Mouse (Mus musculus) liver, embryonic 13.5 days (tissue): ENCODE data around the gene Golph3. TPM values are rescaled to one million over a fixed set of nuclear protein-coding genes. Genes with fewer than 3 reads are reported as not detected.
A peak's percentile ranks its signal among the peaks of the same experiment; 100 is the strongest.

Experiments used
- ATAC-seq: fragments of 200-750 bp; cut with Nextera tagmentation; 2 replicates; pipeline ENCODE4 v1.8.0; 2017; ENCODE audit warnings: low read depth, mild to moderate bottlenecking, moderate number of reproducible peaks, moderate library complexity
- DNase-seq: peaks from one replicate; pipeline ENCODE4 v3.0.0; 2022
- H3K27ac ChIP-seq: fragments of 300-500 bp; sonication (generic); 2 replicates; pipeline ENCODE4 v1.5.1; 2015; ENCODE audit warnings: moderate library complexity, mild to moderate bottlenecking, inconsistent platforms
- H3K27me3 ChIP-seq: fragments of 300-500 bp; sonication (generic); 2 replicates; pipeline ENCODE4 v1.6.1; 2015; ENCODE audit warnings: mild to moderate bottlenecking, inconsistent platforms
- H3K36me3 ChIP-seq: fragments of 300-500 bp; sonication (generic); 2 replicates; pipeline ENCODE4 v1.6.1; 2015; ENCODE audit warnings: mild to moderate bottlenecking, inconsistent platforms
- H3K4me1 ChIP-seq: fragments of 300-500 bp; sonication (generic); replicated peaks from 2 replicates; pipeline ENCODE4 v1.6.1; 2015; ENCODE audit warnings: inconsistent platforms
- H3K4me2 ChIP-seq: fragments of 300-500 bp; sonication (generic); 2 replicates; pipeline ENCODE4 v1.6.1; 2015; ENCODE audit warnings: inconsistent platforms, mild to moderate bottlenecking, moderate library complexity
- H3K4me3 ChIP-seq: fragments of 300-500 bp; sonication (generic); replicated peaks from 2 replicates; pipeline ENCODE4 v1.5.1; 2015; ENCODE audit warnings: mild to moderate bottlenecking, inconsistent platforms
- H3K9ac ChIP-seq: fragments of 300-500 bp; sonication (generic); 2 replicates; pipeline ENCODE4 v1.6.1; 2015; ENCODE audit warnings: mild to moderate bottlenecking, inconsistent platforms
- H3K9me3 ChIP-seq: fragments of 300-500 bp; sonication (generic); replicated peaks from 2 replicates; pipeline ENCODE4 v1.6.1; 2016; ENCODE audit warnings: inconsistent platforms
- WGBS: fragments of 180-500 bp; shearing (Covaris S2); methylation state at CpG from one replicate; pipeline ENCODE4 v1.1.7; 2015; ENCODE audit not compliant: insufficient replicate concordance; 5-methylcytosine and 5-hydroxymethylcytosine counted together
- polyA plus RNA-seq: library from polyadenylated mRNA; unstranded; fragments of >200 nt; fragmentation: Nextera tagmentation; extraction: Ambion mirVana; gene quantifications from 2 replicates; pipeline ENCODE4 v1.2.1, GENCODE M21; 2015

Golph3 gene
- polyA plus RNA-seq, 1 experiment from 2014 or later = 51.6 TPM

GRCm38 (mm10) chr15:12337779-12338137 is 16.5 kb downstream of the Golph3 start:
- Histone ChIP-seq H3K27me3 (no peaks in the 10 kb centered on the region), H3K4me3 (no peak overlapping the region), H3K36me3 (peaks cover under 1% of the 10 kb centered on the region; the same call in 1 of the 2 replicates), H3K27ac (peak overlapping the region; percentile 73), H3K9me3 (no peaks in the 10 kb centered on the region), H3K9ac (no peak overlapping the region), H3K4me2 (no peak overlapping the region), H3K4me1 (peaks cover 87% of the 10 kb centered on the region)
- 33% methylated on average over 3 of the region's 3 CpGs for WGBS
- ATAC-seq (no peak), DNase-seq (no peak)

DNA sequence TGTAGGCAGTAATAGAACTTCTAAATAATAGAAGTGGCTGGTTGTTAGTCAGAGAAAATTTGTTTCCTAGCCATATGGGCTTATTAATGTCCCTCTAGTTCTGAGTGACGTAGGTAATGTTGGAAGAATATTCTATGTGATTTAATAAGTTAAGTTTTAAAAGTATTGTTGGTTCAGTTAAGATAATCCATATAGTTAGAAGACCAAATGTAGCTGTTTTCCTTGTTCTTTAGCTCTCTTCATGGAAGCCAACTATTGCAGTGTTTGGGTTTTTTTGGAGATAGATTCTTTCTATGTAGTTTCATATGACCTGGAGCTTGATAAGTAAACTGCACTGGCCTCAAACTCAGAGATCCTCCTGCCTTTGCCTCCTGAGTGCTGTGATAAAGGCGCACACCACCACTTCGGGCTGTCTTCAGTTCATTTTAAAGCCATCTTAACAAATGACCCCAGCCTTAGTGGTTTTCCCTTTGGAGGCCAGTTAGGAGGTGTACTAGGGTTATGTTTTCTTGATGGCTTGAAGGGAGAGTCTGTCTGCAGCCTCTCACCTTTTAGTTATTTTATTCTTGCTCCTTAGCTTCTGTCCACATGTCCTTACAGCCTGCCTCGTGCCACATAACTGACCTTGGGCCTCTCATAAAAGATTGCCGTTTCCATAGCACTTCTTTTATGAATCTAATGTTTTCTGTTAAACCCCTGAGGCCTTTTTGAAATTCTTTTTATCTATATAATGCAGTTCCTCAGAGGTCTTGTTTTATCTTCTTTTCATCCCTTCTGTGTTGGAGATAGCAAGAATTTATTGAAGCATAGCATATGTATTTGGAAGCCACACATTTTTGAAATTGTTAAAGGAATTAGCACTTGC is 19.5 kb downstream of the Golph3 start:
- peak; percentile 75 for ATAC-seq
- H3K36me3 ChIP-seq = peaks cover 26% of the 10 kb centered on the region
- H3K27ac ChIP-seq = peak overlapping the region; percentile 93
- no peaks in the 10 kb centered on the region for H3K9me3 ChIP-seq
- no peak for DNase-seq
- WGBS = 24% methylated on average over 5 of the region's 5 CpGs
- H3K9ac ChIP-seq = peak overlapping the region; percentile 66
- H3K4me1 ChIP-seq = peaks cover 63% of the 10 kb centered on the region
- H3K4me3 ChIP-seq = peak overlapping the region; percentile 39
- peak overlapping the region; percentile 72 for H3K4me2 ChIP-seq
- H3K27me3 ChIP-seq = no peaks in the 10 kb centered on the region

- peak overlapping the region; percentile 93 for H3K27ac ChIP-seq
- peak; percentile 39 for DNase-seq
- peak overlapping the region; percentile 66 for H3K9ac ChIP-seq
- peak; percentile 78 for ATAC-seq
- peak overlapping the region; percentile 39 for H3K4me3 ChIP-seq
- no peaks in the 10 kb centered on the region for H3K27me3 ChIP-seq
- H3K4me2 ChIP-seq = peak overlapping the region; percentile 72
- peaks cover 29% of the 10 kb centered on the region for H3K36me3 ChIP-seq
- H3K4me1 ChIP-seq = peaks cover 57% of the 10 kb centered on the region
- WGBS = 20% methylated on average over 4 of the region's 4 CpGs
- H3K9me3 ChIP-seq = no peaks in the 10 kb centered on the region
Observed at GRCm38 (mm10) chr15:12341401-12341758, 20.1 kb downstream of the Golph3 start.

- H3K27ac ChIP-seq = no peak overlapping the region; the same call in 1 of the 2 replicates
- 93% methylated on average over 3 of the region's 3 CpGs for WGBS
- H3K4me2 ChIP-seq = no peak overlapping the region
- ATAC-seq (no peak), DNase-seq (no peak)
- H3K9me3 ChIP-seq = no peaks in the 10 kb centered on the region
- H3K4me3 ChIP-seq = no peak overlapping the region
- H3K4me1 ChIP-seq = peaks cover 9% of the 10 kb centered on the region
- H3K27me3 ChIP-seq = no peaks in the 10 kb centered on the region
- peaks cover 68% of the 10 kb centered on the region for H3K36me3 ChIP-seq
- H3K9ac ChIP-seq = no peak overlapping the region
Observed at GRCm38 (mm10) chr15:12346916-12347315, 25.7 kb downstream of the Golph3 start.

- no peaks in the 10 kb centered on the region for H3K27me3 ChIP-seq
- no peak for DNase-seq
- no peak overlapping the region for H3K27ac ChIP-seq
- no peaks in the 10 kb centered on the region for H3K9me3 ChIP-seq
- H3K9ac ChIP-seq = no peak overlapping the region
- H3K4me2 ChIP-seq = no peak overlapping the region
- no peak for ATAC-seq
- WGBS = 72% methylated on average over 3 of the region's 3 CpGs
- H3K4me3 ChIP-seq = no peak overlapping the region
- H3K36me3 ChIP-seq = peaks cover 75% of the 10 kb centered on the region
- H3K4me1 ChIP-seq = peaks cover 3% of the 10 kb centered on the region; the same call in 1 of the 2 replicates
Observed at GRCm38 (mm10) chr15:12348950-12349349, 27.7 kb downstream of the Golph3 start.

GRCm38 (mm10) chr15:12349840-12350239 is 28.6 kb downstream of the Golph3 start:
- no peak overlapping the region for H3K9ac ChIP-seq
- peaks cover 3% of the 10 kb centered on the region; the same call in 1 of the 2 replicates for H3K4me1 ChIP-seq
- no peak for DNase-seq
- no peak overlapping the region for H3K27ac ChIP-seq
- no peaks in the 10 kb centered on the region for H3K9me3 ChIP-seq
- no peak overlapping the region for H3K4me3 ChIP-seq
- WGBS = 88% methylated on average over 5 of the region's 5 CpGs
- H3K27me3 ChIP-seq = no peaks in the 10 kb centered on the region
- no peak overlapping the region for H3K4me2 ChIP-seq
- peaks cover 75% of the 10 kb centered on the region for H3K36me3 ChIP-seq
- no peak for ATAC-seq

DNA sequence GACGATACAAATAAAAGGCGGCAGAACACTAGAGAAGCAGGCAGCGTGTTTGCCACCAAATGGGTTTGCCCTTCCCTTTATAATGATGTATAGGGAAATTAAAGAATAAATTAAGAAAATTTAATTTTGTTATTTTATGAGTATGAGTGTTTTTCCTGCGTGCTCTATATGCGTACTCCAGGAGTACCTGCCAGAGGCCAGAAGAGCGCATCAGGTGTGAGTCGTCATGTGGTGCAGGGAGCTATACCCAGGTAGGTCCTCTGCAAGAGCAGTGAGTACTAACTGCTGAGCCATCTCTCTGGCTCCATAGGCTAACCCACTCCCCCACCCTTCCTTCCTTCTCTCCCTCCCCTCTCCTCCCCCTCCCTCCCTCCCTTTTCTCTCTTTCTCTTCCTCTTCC is 30.2 kb downstream of the Golph3 start:
- Histone ChIP-seq H3K9me3 (no peaks in the 10 kb centered on the region), H3K27me3 (no peaks in the 10 kb centered on the region), H3K4me1 (peaks cover 3% of the 10 kb centered on the region; the same call in 1 of the 2 replicates), H3K4me2 (no peak overlapping the region), H3K9ac (no peak overlapping the region), H3K27ac (no peak overlapping the region), H3K4me3 (no peak overlapping the region), H3K36me3 (peaks cover 78% of the 10 kb centered on the region)
- 91% methylated on average over 7 of the region's 7 CpGs for WGBS
- DNase-seq (no peak), ATAC-seq (no peak)

GRCm38 (mm10) chr15:12354281-12354810 is 33.1 kb downstream of the Golph3 start:
- Histone ChIP-seq H3K27ac (no peak overlapping the region), H3K4me1 (no peaks in the 10 kb centered on the region), H3K4me3 (no peak overlapping the region), H3K36me3 (peaks cover 71% of the 10 kb centered on the region), H3K9me3 (no peaks in the 10 kb centered on the region), H3K9ac (no peak overlapping the region), H3K4me2 (no peak overlapping the region), H3K27me3 (no peaks in the 10 kb centered on the region)
- peak; percentile 21; the same call in 1 of the 2 replicates for ATAC-seq
- 85% methylated on average over 2 of the region's 2 CpGs for WGBS
- DNase-seq = no peak

DNA sequence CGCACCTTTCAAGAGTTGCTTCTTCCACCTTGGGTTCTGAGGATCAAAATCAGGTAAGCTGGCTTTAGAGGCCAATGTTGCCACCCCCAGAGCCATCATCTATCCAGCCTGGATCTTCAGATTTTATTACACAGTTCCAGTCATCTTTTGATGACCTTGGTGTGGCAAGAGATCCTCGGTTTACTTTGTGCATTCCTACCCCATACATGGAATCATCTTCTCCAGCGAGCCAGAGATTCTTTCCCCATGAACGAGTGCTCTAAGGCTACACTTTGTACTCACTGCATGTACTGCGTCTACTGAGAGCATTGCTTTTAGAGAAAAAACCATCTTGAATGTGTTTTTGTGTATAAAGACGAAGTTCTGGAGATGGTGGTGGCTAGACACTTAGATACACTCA is 34.0 kb downstream of the Golph3 start:
- 90% methylated on average over 6 of the region's 6 CpGs for WGBS

GRCm38 (mm10) chr15:12355907-12356306 is 34.7 kb downstream of the Golph3 start:
- Histone ChIP-seq H3K9ac (no peak overlapping the region), H3K4me1 (no peaks in the 10 kb centered on the region), H3K27ac (no peak overlapping the region), H3K4me3 (no peak overlapping the region), H3K36me3 (peaks cover 61% of the 10 kb centered on the region), H3K9me3 (no peaks in the 10 kb centered on the region), H3K4me2 (no peak overlapping the region), H3K27me3 (no peaks in the 10 kb centered on the region)
- no peak for DNase-seq
- 72% methylated on average over 7 of the region's 7 CpGs for WGBS
- ATAC-seq = no peak

More for the DNA sequence above, 34.0 kb downstream of the Golph3 start:
- H3K36me3 ChIP-seq = peaks cover 62% of the 10 kb centered on the region
- H3K9ac ChIP-seq = no peak overlapping the region
- no peak overlapping the region for H3K4me3 ChIP-seq
- no peaks in the 10 kb centered on the region for H3K27me3 ChIP-seq
- H3K4me2 ChIP-seq = no peak overlapping the region
- DNase-seq (no peak), ATAC-seq (no peak)
- no peaks in the 10 kb centered on the region for H3K9me3 ChIP-seq
- no peaks in the 10 kb centered on the region for H3K4me1 ChIP-seq
- H3K27ac ChIP-seq = no peak overlapping the region

DNA sequence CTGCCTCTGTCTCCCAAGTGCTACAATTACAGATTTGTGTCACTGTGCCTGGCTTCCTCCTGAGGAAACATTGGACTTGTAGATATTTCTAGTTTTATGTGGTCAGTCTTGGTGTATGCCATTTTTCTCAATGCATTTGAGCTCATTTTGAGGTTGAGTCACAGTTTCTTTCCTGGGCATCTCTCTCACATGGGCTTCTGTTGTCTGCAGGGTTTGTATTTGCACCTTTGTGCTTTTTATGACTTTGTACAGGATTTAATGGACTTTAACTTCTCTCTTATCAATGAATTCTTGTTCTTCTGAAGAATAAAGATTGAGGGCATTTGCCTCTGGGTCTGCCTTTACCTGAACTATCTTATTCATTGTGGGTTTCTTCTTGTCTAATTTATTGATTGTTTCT is 36.2 kb downstream of the Golph3 start:
- Histone ChIP-seq H3K36me3 (peaks cover 52% of the 10 kb centered on the region), H3K4me2 (no peak overlapping the region), H3K27me3 (no peaks in the 10 kb centered on the region), H3K27ac (peak overlapping the region; percentile 15; the same call in 1 of the 2 replicates), H3K4me1 (no peaks in the 10 kb centered on the region), H3K9ac (no peak overlapping the region), H3K9me3 (no peaks in the 10 kb centered on the region), H3K4me3 (no peak overlapping the region)
- ATAC-seq (no peak), DNase-seq (no peak)

- ATAC-seq = no peak
- WGBS = 86% methylated on average over 5 of the region's 5 CpGs
- Histone ChIP-seq H3K9me3 (no peaks in the 10 kb centered on the region), H3K4me2 (no peak overlapping the region), H3K4me3 (no peak overlapping the region), H3K27me3 (no peaks in the 10 kb centered on the region), H3K36me3 (peaks cover 43% of the 10 kb centered on the region), H3K27ac (no peak overlapping the region), H3K4me1 (no peaks in the 10 kb centered on the region), H3K9ac (no peak overlapping the region)
- DNase-seq = no peak
Observed at GRCm38 (mm10) chr15:12358384-12358783, 37.1 kb downstream of the Golph3 start.
